Mouse (Mus musculus) ES-E14 (cell line): Measurements from ENCODE around the gene Itfg2. TPM values are rescaled to one million over a fixed set of nuclear protein-coding genes. Genes with fewer than 3 reads are reported as not detected.

Experiments used
- DNase-seq: peaks from one replicate; pipeline ENCODE4 v3.0.0-alpha.2; 2013; ENCODE audit warnings: low read depth, low spot score
- H3K27ac ChIP-seq: 2 replicates; pipeline ENCODE4 v1.5.1; 2012; ENCODE audit warnings: low read depth, mild to moderate bottlenecking, low read length, moderate library complexity, mixed read lengths; ENCODE audit not compliant: poor library complexity, insufficient read depth, severe bottlenecking
- H3K36me3 ChIP-seq: 2 replicates; pipeline ENCODE4 v1.6.1; 2012; ENCODE audit warnings: mild to moderate bottlenecking, low read length, moderate library complexity, mixed read lengths; ENCODE audit not compliant: control insufficient read depth, poor library complexity, insufficient read depth, severe bottlenecking
- H3K4me1 ChIP-seq, 2 experiments: fragments of 150-350 bp in 1 of 2; sonication (generic) in 1 of 2; 2 replicates each; pipeline ENCODE4 v1.6.1; 2012; ENCODE audit warnings: low read length in 2 of 2, mild to moderate bottlenecking in 1 of 2, mixed read lengths in 1 of 2; ENCODE audit not compliant: control insufficient read depth in 2 of 2, insufficient read depth in 2 of 2, poor library complexity in 1 of 2
- H3K4me3 ChIP-seq, 2 experiments: fragments of 150-350 bp in 1 of 2; sonication (generic) in 1 of 2; 2 replicates each; pipeline ENCODE4 v1.5.1; 2012; ENCODE audit warnings: low read length in 2 of 2, low read depth in 1 of 2, mild to moderate bottlenecking in 1 of 2, mixed read lengths in 1 of 2; ENCODE audit not compliant: insufficient read depth in 1 of 2, poor library complexity in 1 of 2, severe bottlenecking in 1 of 2
- H3K9ac ChIP-seq: 2 replicates; pipeline ENCODE4 v1.6.1; 2012; ENCODE audit warnings: low read depth, mild to moderate bottlenecking, low read length, mixed read lengths; ENCODE audit not compliant: poor library complexity, insufficient read depth, severe bottlenecking
- H3K9me3 ChIP-seq: fragments of 150-350 bp; sonication (generic); 2 replicates; pipeline ENCODE4 v1.6.1; 2012; ENCODE audit warnings: low read depth, mild to moderate bottlenecking, low read length; ENCODE audit not compliant: control insufficient read depth, insufficient read depth
- CHD2 ChIP-seq: IDR thresholded peaks from 2 replicates; pipeline ENCODE4 v1.6.1; 2014; ENCODE audit warnings: mild to moderate bottlenecking, low read depth, low read length, inconsistent platforms
- HCFC1 ChIP-seq: IDR thresholded peaks from 2 replicates; pipeline ENCODE4 v1.6.1; 2012; ENCODE audit warnings: low read length, inconsistent platforms, borderline replicate concordance; ENCODE audit not compliant: insufficient read depth
- MAFK ChIP-seq: IDR thresholded peaks from 2 replicates; pipeline ENCODE4 v1.6.1; 2014; ENCODE audit warnings: mild to moderate bottlenecking, low read depth, low read length, inconsistent platforms; ENCODE audit not compliant: insufficient read depth
- ZC3H11A ChIP-seq: IDR thresholded peaks from 2 replicates; pipeline ENCODE4 v1.6.1; 2012; ENCODE audit warnings: low read depth, mild to moderate bottlenecking, inconsistent platforms, low read length, borderline replicate concordance
- ZNF384 ChIP-seq: IDR thresholded peaks from 2 replicates; pipeline ENCODE4 v1.6.1; 2012; ENCODE audit warnings: low read depth, low read length, inconsistent platforms
- in situ Hi-C, 2 experiments: fragments of 600-800 bp; cut with MboI; formaldehyde crosslinking; loops; one replicate each; pipeline ENCODE4 v1.15.1; 2025; ENCODE audit warnings: low sequenced_read_pairs in 2 of 2, inconsistent platforms in 1 of 2; ENCODE audit not compliant: unreplicated experiment in 2 of 2
- total RNA-seq: library from RNA; depleted of rRNA; stranded (reverse); fragments of 300-350 nt; gene quantifications from 2 replicates; pipeline ENCODE4 v1.2.3, GENCODE M21; 2012

The Itfg2 gene
- total RNA-seq, 1 experiment: 33.4 TPM

- Histone ChIP-seq H3K4me3 (no peak overlapping the region), H3K4me1 (peaks cover 12 to 30% of the 10 kb centered on the region in 2 experiments), H3K36me3 (peaks cover 70% of the 10 kb centered on the region), H3K9ac (no peak overlapping the region), H3K9me3 (no peaks in the 10 kb centered on the region), H3K27ac (no peak overlapping the region)
- DNase-seq: no peak
- in situ Hi-C loops: no loop called here
- TF ChIP-seq HCFC1 (no peak), ZC3H11A (no peak), ZNF384 (no peak), CHD2 (no peak), MAFK (no peak)
Measured at GRCm38 (mm10) chr6:128433566-128433965, 8.8 kb upstream of the Itfg2 start.

DNA sequence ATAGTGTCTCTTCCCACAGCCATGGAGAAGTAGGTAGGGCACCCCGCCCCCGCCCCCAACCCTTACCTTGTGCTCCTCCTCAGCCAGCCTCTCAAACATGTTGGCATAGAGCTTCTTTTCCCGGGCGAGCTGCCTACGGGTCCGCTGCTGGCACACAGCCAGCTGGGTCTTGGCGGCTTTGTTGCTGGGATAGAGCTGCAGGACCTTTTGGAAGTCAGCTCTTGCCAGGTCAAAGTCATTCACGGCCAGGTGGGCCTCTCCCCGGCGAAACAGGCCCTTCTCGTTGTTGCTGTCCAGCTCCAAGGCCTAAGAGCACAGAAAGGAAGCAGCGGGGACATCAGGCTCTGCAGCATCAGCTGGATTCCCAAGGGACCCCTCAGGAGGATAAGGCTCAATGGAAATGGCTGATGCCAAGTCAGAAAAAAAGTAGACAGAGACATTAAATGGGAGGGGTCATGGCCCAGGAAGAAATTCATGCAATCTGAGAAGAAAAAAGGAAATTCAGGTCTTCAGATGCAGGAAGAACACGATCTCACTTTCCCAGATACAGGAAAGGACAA is 7.7 kb upstream of the Itfg2 start:
- Histone ChIP-seq H3K4me1 (peaks cover 12 to 30% of the 10 kb centered on the region in 2 experiments), H3K4me3 (no peak overlapping the region), H3K9ac (no peak overlapping the region), H3K27ac (no peak overlapping the region), H3K9me3 (no peaks in the 10 kb centered on the region), H3K36me3 (peaks cover 70% of the 10 kb centered on the region)
- TF ChIP-seq HCFC1 (no peak), ZNF384 (no peak), ZC3H11A (no peak), MAFK (no peak), CHD2 (no peak)
- no peak for DNase-seq
- in situ Hi-C loops: no loop called here

DNA sequence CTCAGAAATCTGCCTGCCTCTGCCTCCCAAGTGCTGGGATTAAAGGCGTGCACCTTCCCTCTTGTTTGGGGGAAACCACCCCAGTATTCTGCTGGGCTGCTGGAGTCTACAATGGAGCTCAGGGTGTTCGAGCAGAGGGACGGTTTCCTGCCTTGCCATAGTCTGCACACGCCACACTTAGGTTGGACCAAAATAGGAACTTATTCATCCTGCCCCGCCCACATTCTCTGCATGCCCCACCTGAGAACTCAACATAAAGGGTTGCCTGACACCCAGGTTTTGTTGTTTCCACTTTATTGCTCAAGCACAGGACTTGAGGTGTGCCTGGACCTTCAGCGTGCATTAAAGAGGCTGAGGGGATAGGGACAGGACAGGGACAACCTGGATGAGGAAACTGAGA is 5.1 kb upstream of the Itfg2 start:
- DNase-seq: no peak
- Histone ChIP-seq H3K4me1 (peaks cover 12 to 24% of the 10 kb centered on the region in 2 experiments), H3K4me3 (no peak overlapping the region), H3K36me3 (peaks cover 52% of the 10 kb centered on the region), H3K9me3 (no peaks in the 10 kb centered on the region), H3K9ac (no peak overlapping the region), H3K27ac (peak overlapping the region; percentile 37; the same call in 1 of the 2 replicates)
- no peak for TF ChIP-seq ZC3H11A
- TF ChIP-seq ZNF384: no peak
- no peak for TF ChIP-seq CHD2
- TF ChIP-seq MAFK: no peak
- no peak for TF ChIP-seq HCFC1
- in situ Hi-C loops: no loop called here

GRCm38 (mm10) chr6:128429300-128429699 is 4.6 kb upstream of the Itfg2 start:
- no peak for DNase-seq
- no peak for TF ChIP-seq MAFK
- no peak for TF ChIP-seq CHD2
- peak; percentile 17; the same call in 1 of the 2 replicates for TF ChIP-seq ZNF384
- no peak for TF ChIP-seq ZC3H11A
- no peak for TF ChIP-seq HCFC1
- H3K36me3 ChIP-seq: peaks cover 47% of the 10 kb centered on the region

GRCm38 (mm10) chr6:128427571-128427970 is 2.8 kb upstream of the Itfg2 start:
- in situ Hi-C loops: no loop called here
- no peak for TF ChIP-seq CHD2
- TF ChIP-seq MAFK: no peak
- no peak for TF ChIP-seq HCFC1
- TF ChIP-seq ZC3H11A: no peak
- no peak for TF ChIP-seq ZNF384
- Histone ChIP-seq H3K27ac (no peak overlapping the region), H3K36me3 (peaks cover 29% of the 10 kb centered on the region), H3K9me3 (no peaks in the 10 kb centered on the region), H3K4me1 (peaks cover 10 to 14% of the 10 kb centered on the region in 2 experiments; a peak in 3 of 4 replicates), H3K9ac (no peak overlapping the region), H3K4me3 (no peak overlapping the region)
- DNase-seq: no peak

More at GRCm38 (mm10) chr6:128429300-128429699, 4.6 kb upstream of the Itfg2 start:
- peaks cover 12 to 22% of the 10 kb centered on the region in 2 experiments for H3K4me1 ChIP-seq
- no peaks in the 10 kb centered on the region for H3K9me3 ChIP-seq
- no peak overlapping the region for H3K4me3 ChIP-seq
- H3K9ac ChIP-seq: no peak overlapping the region
- H3K27ac ChIP-seq: no peak overlapping the region
- in situ Hi-C loops: no loop called here
